Mouse (Mus musculus): ENCODE data around the gene Tmtc2. TPM values are rescaled to one million over a fixed set of nuclear protein-coding genes. Genes with fewer than 3 reads are reported as not detected.

Tmtc2 gene
- total and polyA plus RNA-seq, 3 experiments: 0.85 to 7.4 (median 3.3) TPM

DNA sequence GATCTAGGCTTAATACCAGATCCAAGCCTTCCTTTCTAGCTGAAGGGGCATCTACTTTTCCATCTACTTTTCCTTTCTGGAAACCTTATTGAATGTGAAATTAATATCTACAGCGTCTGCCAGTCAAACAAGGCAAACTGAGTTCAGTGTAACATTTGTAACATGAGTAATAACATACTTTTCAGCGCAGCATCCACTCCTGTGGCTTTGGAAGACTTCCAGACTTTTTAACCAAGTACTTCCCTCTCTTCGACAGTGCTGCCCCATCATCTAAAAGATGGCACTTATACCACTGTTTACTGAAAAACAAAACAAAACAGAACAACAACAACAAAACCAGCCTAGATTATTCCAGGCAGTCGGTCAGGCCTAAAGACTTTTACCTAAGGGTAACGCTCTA is 409.0 kb downstream of the Tmtc2 start:
- DNase-seq: no peak

DNA sequence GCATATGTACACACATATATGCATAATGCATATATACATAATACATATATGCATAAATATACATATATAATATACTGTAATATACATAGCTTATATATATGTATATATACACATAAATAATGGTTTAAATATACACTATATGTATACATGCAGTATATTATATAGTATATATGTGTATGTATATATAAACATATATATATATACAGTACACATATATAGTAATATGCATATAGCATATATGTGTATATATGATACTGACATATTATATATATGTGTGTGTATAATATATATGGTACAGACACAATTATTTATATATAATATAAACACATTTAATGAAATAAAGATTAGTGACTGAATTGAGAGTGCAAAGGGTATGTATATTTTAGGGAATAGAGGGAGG is 420.5 kb downstream of the Tmtc2 start:
- DNase-seq: no peak

DNA sequence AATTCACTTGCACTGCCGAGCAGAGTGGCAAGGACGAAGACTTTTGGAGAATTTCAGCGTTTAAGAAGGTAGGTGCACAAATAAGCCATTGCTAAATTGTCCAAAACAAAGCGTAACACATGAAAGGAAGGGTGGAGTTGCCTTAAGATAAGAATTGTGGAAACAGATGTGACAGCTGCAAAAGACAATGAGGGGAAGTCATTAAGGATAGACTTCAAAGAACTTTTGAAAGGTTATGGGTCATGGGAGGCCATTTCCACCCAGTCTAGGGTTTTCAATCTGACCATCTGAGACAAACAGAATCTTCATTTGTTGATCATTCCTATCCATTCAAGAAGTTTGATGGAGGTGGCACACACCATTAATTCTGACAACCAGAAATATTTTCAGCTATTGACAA is 429.9 kb downstream of the Tmtc2 start:
- no peak for DNase-seq

- peak; percentile 9 for DNase-seq
Measured at GRCm38 (mm10) chr10:105142201-105142600, 432.1 kb downstream of the Tmtc2 start.
